Mouse (Mus musculus) erythroblast, embryonic 14.5 days (primary cell): ENCODE measurements around the gene Fgf22. TPM values are rescaled to one million over a fixed set of nuclear protein-coding genes. Genes with fewer than 3 reads are reported as not detected.

Experiments
- H3K27me3 ChIP-seq: 2 replicates; pipeline ENCODE4 v1.6.1; 2012; ENCODE audit warnings: inconsistent platforms; ENCODE audit not compliant: control insufficient read depth
- H3K36me3 ChIP-seq: 2 replicates; pipeline ENCODE4 v1.6.1; 2012; ENCODE audit warnings: mild to moderate bottlenecking, inconsistent platforms; ENCODE audit not compliant: control insufficient read depth
- H3K4me1 ChIP-seq: 2 replicates; pipeline ENCODE4 v1.6.1; 2012; ENCODE audit warnings: inconsistent platforms; ENCODE audit not compliant: control insufficient read depth
- H3K4me3 ChIP-seq: replicated peaks from 2 replicates; pipeline ENCODE3; 2012; ENCODE audit warnings: moderate library complexity, mild to moderate bottlenecking, inconsistent platforms
- H3K9me3 ChIP-seq: 2 replicates; pipeline ENCODE4 v1.6.1; 2012; ENCODE audit warnings: low read length, inconsistent platforms, mixed read lengths; ENCODE audit not compliant: control insufficient read depth
- GATA1 ChIP-seq: IDR thresholded peaks from 2 replicates; pipeline ENCODE4 v1.6.1; 2012; ENCODE audit warnings: low read length, inconsistent platforms, mixed read lengths
- TAL1 ChIP-seq: IDR thresholded peaks from 3 replicates; pipeline ENCODE4 v1.6.1; 2012; ENCODE audit warnings: low read length, inconsistent platforms, mixed read lengths
- polyA plus RNA-seq: library from polyadenylated mRNA; stranded (reverse); fragments of >175 nt; gene quantifications from 2 replicates; pipeline ENCODE4 v1.2.3, GENCODE M21; 2012

Fgf22 gene
- polyA plus RNA-seq, 1 experiment: not detected

GRCm38 (mm10) chr10:79760603-79761143 lies 5.8 kb downstream of the Fgf22 start:
- Histone ChIP-seq H3K9me3 (no peaks in the 10 kb centered on the region), H3K27me3 (no peaks in the 10 kb centered on the region), H3K36me3 (peaks cover 94% of the 10 kb centered on the region), H3K4me1 (peaks cover 29% of the 10 kb centered on the region), H3K4me3 (no peak overlapping the region)
- TF ChIP-seq GATA1 (no peak), TAL1 (no peak)

- peaks cover 74% of the 10 kb centered on the region for H3K36me3 ChIP-seq
- TF ChIP-seq GATA1 (no peak), TAL1 (no peak)
These were observed 8.0 kb downstream of the Fgf22 start for GRCm38 (mm10) chr10:79762875-79763274.

GRCm38 (mm10) chr10:79764234-79764633 lies 9.4 kb downstream of the Fgf22 start:
- Histone ChIP-seq H3K27me3 (no peaks in the 10 kb centered on the region), H3K36me3 (peaks cover 60% of the 10 kb centered on the region), H3K4me3 (no peak overlapping the region), H3K9me3 (no peaks in the 10 kb centered on the region), H3K4me1 (peaks cover 54% of the 10 kb centered on the region)
- no peak for TF ChIP-seq GATA1
- no peak for TF ChIP-seq TAL1

More at GRCm38 (mm10) chr10:79762875-79763274, 8.0 kb downstream of the Fgf22 start:
- Histone ChIP-seq H3K9me3 (no peaks in the 10 kb centered on the region), H3K4me3 (no peak overlapping the region), H3K4me1 (peaks cover 46% of the 10 kb centered on the region), H3K27me3 (no peaks in the 10 kb centered on the region)

GRCm38 (mm10) chr10:79765228-79765745 lies 10.4 kb downstream of the Fgf22 start:
- peak overlapping the region; percentile 78 for H3K4me3 ChIP-seq
- peaks cover 54% of the 10 kb centered on the region for H3K4me1 ChIP-seq
- peaks cover 51% of the 10 kb centered on the region for H3K36me3 ChIP-seq
- no peaks in the 10 kb centered on the region for H3K9me3 ChIP-seq
- no peaks in the 10 kb centered on the region for H3K27me3 ChIP-seq
- TF ChIP-seq TAL1: no peak
- TF ChIP-seq GATA1: no peak

GRCm38 (mm10) chr10:79766001-79766507 lies 11.2 kb downstream of the Fgf22 start:
- Histone ChIP-seq H3K4me1 (peaks cover 54% of the 10 kb centered on the region), H3K36me3 (peaks cover 44% of the 10 kb centered on the region)

DNA sequence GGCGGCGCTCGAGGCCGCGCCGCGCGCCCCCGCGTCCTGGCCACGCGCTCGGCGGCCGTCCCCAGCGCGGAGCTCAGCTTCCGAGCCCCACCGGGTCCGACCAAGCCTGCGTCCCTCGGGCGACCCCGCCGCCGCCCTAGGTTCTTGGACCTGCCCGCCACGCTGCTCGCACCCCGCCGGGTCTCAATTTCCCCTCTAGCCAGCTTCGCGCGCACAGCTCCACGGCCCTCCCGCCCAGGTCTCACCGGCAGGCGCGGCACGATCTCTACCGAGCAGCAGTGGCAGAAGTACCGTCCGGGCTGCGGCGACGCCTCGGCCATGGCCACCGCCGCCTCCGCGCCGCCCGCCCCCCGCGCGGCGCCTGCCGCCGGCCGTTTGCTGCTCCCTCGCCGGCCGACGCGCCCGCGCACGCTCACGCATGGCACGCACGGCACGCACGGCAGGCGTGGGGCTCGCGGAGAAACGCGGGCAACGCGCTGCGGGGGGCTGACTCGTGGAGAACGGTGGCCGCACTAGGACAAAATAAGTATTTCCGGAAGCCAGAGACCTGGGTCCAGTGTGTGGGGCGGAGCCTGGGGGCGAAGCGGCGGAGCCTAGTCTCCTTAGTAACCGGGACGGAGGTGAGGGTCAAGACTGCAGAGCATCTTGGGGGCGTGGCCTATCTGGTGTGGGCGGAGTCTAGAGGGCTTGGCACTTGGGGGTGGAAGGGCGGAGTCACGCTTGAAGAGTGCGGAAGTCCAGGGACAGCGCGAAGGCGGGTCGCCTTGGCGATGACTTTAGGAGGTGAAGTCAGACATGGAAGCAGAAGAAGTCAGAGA lies 11.8 kb downstream of the Fgf22 start, which contains the start of gene Rnf126:
TSS of gene Rnf126 (minus strand) at position 445 of the 818 bp plus-strand sequence.
- Histone ChIP-seq H3K4me1 (peaks cover 54% of the 10 kb centered on the region), H3K9me3 (no peaks in the 10 kb centered on the region), H3K27me3 (peaks cover 5% of the 10 kb centered on the region), H3K36me3 (peaks cover 37% of the 10 kb centered on the region), H3K4me3 (peak within 1 kb of the TSS; percentile 78)
- TF ChIP-seq TAL1 (no peak), GATA1 (no peak)

More at GRCm38 (mm10) chr10:79766001-79766507, 11.2 kb downstream of the Fgf22 start:
- Histone ChIP-seq H3K4me3 (peak overlapping the region; percentile 78), H3K27me3 (peaks cover 5% of the 10 kb centered on the region), H3K9me3 (no peaks in the 10 kb centered on the region)
- TF ChIP-seq TAL1: no peak
- TF ChIP-seq GATA1: no peak

- Histone ChIP-seq H3K27me3 (peaks cover 9% of the 10 kb centered on the region), H3K36me3 (peaks cover 28% of the 10 kb centered on the region), H3K9me3 (peaks cover 7% of the 10 kb centered on the region), H3K4me3 (peak overlapping the region; percentile 78), H3K4me1 (peaks cover 54% of the 10 kb centered on the region)
- TF ChIP-seq GATA1: no peak
- no peak for TF ChIP-seq TAL1
These were observed 12.7 kb downstream of the Fgf22 start for GRCm38 (mm10) chr10:79767372-79768244.

GRCm38 (mm10) chr10:79768400-79768799 lies 13.5 kb downstream of the Fgf22 start:
- Histone ChIP-seq H3K27me3 (peaks cover 9% of the 10 kb centered on the region), H3K4me1 (peaks cover 49% of the 10 kb centered on the region), H3K4me3 (peak overlapping the region; percentile 2), H3K36me3 (peaks cover 20% of the 10 kb centered on the region), H3K9me3 (peaks cover 8% of the 10 kb centered on the region)
- TF ChIP-seq TAL1: no peak
- TF ChIP-seq GATA1: no peak
